Mouse (Mus musculus) cerebellum, adult 2 months (tissue): ENCODE results near the gene Gpc6.

Experiments
- CTCF ChIP-seq: fragments of 200-500 bp; IDR thresholded peaks from 2 replicates; pipeline ENCODE4 v1.5.1; 2011; ENCODE audit warnings: low read depth, mild to moderate bottlenecking, control low read depth, low read length, moderate library complexity, borderline replicate concordance; ENCODE audit not compliant: insufficient read depth
- POLR2A ChIP-seq: fragments of 200-500 bp; IDR thresholded peaks from 2 replicates; pipeline ENCODE4 v1.6.1; 2011; ENCODE audit warnings: low read length, control low read depth, borderline replicate concordance; ENCODE audit not compliant: insufficient read depth

- TF ChIP-seq POLR2A (no peak), CTCF (no peak)
Measured at GRCm38 (mm10) chr14:117303901-117304722, 379.0 kb downstream of the Gpc6 start.
